Mouse (Mus musculus): ENCODE data around the gene Fam219a. TPM values are rescaled to one million over a fixed set of nuclear protein-coding genes. Genes with fewer than 3 reads are reported as not detected.

The Fam219a gene
- total RNA-seq, 2 experiments from 2014 or later, result 31.2 to 34.6 TPM

- DNase-seq (ENCODE audit: low spot score in 2 of 2), result peak; percentile 59 to 71
Observed at GRCm38 (mm10) chr4:41506906-41507305, 62.4 kb downstream of the Fam219a start.

GRCm38 (mm10) chr4:41506156-41506555 lies 63.2 kb downstream of the Fam219a start:
- DNase-seq (ENCODE audit: low spot score in 2 of 2), result peak; percentile 37 to 43

- DNase-seq (ENCODE audit: low spot score in 2 of 2), result no peak
Observed at GRCm38 (mm10) chr4:41505131-41505551, 64.2 kb downstream of the Fam219a start.

GRCm38 (mm10) chr4:41504325-41504724 lies 65.0 kb downstream of the Fam219a start:
- DNase-seq (ENCODE audit: low spot score in 2 of 2), result no peak

- DNase-seq (ENCODE audit: low spot score in 2 of 2), result peak; percentile 95 to 99
Observed at GRCm38 (mm10) chr4:41502986-41503412, 66.3 kb downstream of the Fam219a start, which contains the start of gene AI464131. Gene AI464131 (minus strand): TSS chr4:41503076.

- no peak for DNase-seq (ENCODE audit: low spot score in 2 of 2)
Observed at GRCm38 (mm10) chr4:41502171-41502940, 67.0 kb downstream of the Fam219a start.

GRCm38 (mm10) chr4:41500787-41501186 lies 68.6 kb downstream of the Fam219a start:
- no peak for DNase-seq (ENCODE audit: low spot score in 2 of 2)

- no peak for DNase-seq (ENCODE audit: low spot score in 2 of 2)
Observed at GRCm38 (mm10) chr4:41499619-41500018, 69.7 kb downstream of the Fam219a start.

- DNase-seq (ENCODE audit: low spot score in 2 of 2), result no peak
Observed at GRCm38 (mm10) chr4:41498921-41499391, 70.4 kb downstream of the Fam219a start.

GRCm38 (mm10) chr4:41497995-41498845 lies 71.1 kb downstream of the Fam219a start:
- no peak for DNase-seq (ENCODE audit: low spot score in 2 of 2)

GRCm38 (mm10) chr4:41497579-41497978 lies 71.8 kb downstream of the Fam219a start:
- no peak for DNase-seq (ENCODE audit: low spot score in 2 of 2)

GRCm38 (mm10) chr4:41497046-41497445 lies 72.3 kb downstream of the Fam219a start:
- DNase-seq (ENCODE audit: low spot score in 2 of 2), result no peak

- no peak for DNase-seq (ENCODE audit: low spot score in 2 of 2)
Observed at GRCm38 (mm10) chr4:41495850-41496249, 73.5 kb downstream of the Fam219a start.

GRCm38 (mm10) chr4:41495076-41495475 lies 74.3 kb downstream of the Fam219a start:
- no peak for DNase-seq (ENCODE audit: low spot score in 2 of 2)

GRCm38 (mm10) chr4:41494378-41494777 lies 75.0 kb downstream of the Fam219a start:
- DNase-seq (ENCODE audit: low spot score in 2 of 2), result no peak

- no peak for DNase-seq (ENCODE audit: low spot score in 2 of 2)
Observed at GRCm38 (mm10) chr4:41493464-41494116, 75.7 kb downstream of the Fam219a start.

- no peak for DNase-seq (ENCODE audit: low spot score in 2 of 2)
Observed at GRCm38 (mm10) chr4:41492951-41493350, 76.4 kb downstream of the Fam219a start.

- DNase-seq (ENCODE audit: low spot score in 2 of 2), result no peak
Observed at GRCm38 (mm10) chr4:41481601-41482017, 87.7 kb downstream of the Fam219a start.

GRCm38 (mm10) chr4:41480254-41480653 lies 89.1 kb downstream of the Fam219a start:
- no peak for DNase-seq (ENCODE audit: low spot score in 2 of 2)

- no peak for DNase-seq (ENCODE audit: low spot score in 2 of 2)
Observed at GRCm38 (mm10) chr4:41479456-41479804, 89.9 kb downstream of the Fam219a start.

- no peak for DNase-seq (ENCODE audit: low spot score in 2 of 2)
Observed at GRCm38 (mm10) chr4:41478751-41479455, 90.4 kb downstream of the Fam219a start.

Data from adrenal gland, postnatal 4 days (tissue).